Mouse (Mus musculus) megakaryocyte, embryonic 14.5 days (primary cell): Measurements from ENCODE around the gene 1600002K03Rik.

ENCODE experiments used
- FLI1 ChIP-seq: IDR thresholded peaks from 2 replicates; pipeline ENCODE4 v1.6.1; 2012; ENCODE audit warnings: low read length, inconsistent platforms, mixed read lengths
- GATA1 ChIP-seq: IDR thresholded peaks from 3 replicates; pipeline ENCODE4 v1.6.1; 2012; ENCODE audit warnings: mixed read lengths, low read length, inconsistent platforms, borderline replicate concordance

DNA sequence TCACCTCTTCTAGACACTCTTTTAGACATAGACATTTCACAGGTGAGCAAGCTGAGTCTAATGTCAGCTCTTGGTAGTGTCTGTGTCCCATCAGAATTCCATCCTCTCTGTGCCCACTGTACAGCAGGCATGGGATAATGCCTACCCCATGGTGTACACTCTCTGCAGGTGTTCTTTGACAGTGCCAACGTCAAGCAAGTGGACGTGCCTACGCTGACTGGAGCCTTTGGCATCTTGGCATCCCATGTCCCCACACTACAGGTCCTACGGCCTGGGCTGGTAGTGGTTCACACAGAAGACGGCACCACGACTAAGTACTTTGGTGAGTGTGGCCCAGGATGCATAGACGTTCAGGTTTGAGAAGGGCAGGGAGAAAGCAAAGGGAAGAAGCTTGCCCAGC, 29.1 kb upstream of the 1600002K03Rik start:
- TF ChIP-seq GATA1: no peak
- TF ChIP-seq FLI1: no peak
